Mouse (Mus musculus) cerebellum, postnatal 36 days (tissue): ENCODE measurements around the gene Wnt2b.

Experiments
- DNase-seq, 2 experiments: peaks; one replicate each; pipeline ENCODE4 v3.0.0; 2021 to 2022; ENCODE audit warnings: mixed read lengths in 2 of 2

The Wnt2b gene

DNA sequence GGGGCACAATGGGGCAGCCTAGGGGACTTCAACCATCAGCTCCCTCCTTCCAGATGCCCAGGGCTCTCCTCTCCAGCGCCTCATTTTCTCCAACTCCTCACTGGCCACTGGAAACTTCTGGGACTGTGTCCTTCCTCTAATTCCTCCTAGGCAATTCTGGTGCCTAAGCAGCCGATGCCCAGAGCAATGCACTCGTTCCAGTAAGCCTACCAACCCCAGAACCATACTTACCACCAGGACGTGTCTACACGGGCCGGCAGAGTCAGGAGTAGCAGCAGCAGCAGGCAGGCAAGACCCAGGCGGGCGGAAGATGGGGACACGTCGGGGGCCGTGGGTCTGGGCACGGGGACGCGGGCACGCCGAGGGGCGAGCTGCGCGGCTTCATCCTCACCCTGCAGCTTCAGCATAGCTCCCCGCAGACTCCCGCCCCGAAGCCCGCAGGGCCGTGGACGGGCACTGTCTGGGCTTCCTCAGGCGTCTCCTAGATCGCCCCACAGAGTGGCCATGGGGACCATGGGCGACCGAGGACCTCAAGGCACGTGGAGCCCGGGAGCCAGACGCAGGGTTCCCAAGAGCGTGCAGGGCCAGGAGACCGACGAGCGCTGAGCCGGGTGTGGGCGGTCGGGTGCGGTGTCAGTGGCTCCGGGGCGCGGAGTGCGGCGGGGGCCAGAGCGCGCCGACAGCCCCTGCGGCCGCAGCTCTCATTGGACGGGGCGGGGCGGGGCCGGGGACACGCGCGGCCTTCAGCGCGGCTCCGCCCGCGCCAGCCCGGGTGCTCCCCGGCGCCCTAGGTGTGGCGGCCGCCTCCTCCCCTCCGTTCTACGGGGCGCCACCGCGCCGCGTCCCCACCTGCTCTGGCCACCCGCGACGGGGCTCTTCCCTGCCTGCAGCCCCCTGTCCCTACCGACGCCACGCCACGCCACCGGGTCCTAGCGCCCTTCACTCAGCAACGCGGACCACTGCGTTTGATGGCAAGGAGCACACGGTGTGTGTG lies at the start of gene Wnt2b:
Gene Wnt2b, minus strand, starts transcription at position 856 of the 994 bp plus-strand sequence.
- DNase-seq, result no peak

DNA sequence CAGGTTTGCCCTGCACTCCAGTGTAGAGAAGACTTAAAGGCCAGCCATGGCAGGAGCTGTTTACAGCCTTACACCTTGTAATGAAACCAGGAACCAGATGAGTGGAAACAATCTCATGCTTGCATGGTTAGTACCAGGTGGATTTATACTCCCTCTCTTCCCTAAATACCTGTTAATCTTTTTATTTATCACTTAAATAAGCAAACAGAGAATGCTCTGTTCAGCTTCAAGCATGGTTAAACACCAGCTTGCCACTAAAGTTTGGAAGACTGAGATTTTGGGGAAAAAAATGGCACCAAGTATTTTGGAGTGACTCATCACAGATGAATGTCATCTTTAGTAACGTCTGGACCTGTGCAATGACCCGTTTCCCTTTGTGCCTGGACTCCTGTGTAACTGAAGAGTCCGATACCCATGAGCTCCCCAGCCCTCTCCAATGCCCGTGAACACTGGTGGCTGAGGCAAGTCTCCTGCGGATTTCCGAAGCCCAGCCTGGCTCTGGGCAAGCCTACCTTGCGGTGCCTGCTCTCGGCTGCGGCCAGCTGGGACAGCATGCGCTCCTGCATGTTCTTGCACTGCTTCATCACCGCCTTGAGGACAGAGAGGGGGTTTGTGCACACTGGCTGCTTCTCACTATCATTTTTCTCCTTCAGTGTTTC lies 49.1 kb upstream of the Wnt2b start:
- no peak for DNase-seq

DNA sequence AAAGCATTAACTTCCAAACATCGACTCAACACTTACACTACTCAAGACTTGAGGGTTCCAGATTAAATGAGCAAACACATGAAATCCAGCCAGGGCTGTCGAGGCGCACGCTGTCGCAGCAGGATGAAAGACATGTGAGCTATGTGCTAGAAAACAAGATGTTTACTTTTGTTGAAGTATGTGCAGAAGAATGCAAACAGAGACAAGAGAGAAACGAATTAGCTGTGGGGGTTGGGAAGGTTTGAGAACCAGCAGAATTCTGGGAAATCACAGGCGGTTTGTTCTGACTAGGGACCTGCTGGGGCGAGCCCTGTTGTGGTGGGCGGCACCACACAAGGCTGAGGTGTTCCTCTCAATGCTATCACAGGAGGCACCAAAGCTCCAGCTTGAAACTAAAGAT lies 46.3 kb upstream of the Wnt2b start:
- DNase-seq, result no peak

DNA sequence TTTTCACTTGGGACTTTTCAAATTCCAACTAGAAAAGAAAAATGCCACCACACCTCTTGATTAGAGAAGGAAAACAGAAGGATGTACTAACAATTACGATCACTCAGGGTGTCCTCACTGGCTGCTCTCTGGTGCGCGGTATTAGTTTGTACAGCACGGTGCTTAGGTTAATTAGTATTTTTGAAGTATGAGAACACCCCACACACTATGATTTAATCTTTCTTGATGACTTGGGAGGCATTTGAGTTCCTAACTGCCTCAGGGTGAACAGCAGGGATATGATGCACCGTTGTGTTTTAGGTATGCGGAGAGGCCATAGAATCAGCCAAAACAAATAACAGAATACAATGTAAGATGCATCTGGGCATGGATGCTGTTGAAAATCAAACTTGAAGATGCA lies 44.4 kb upstream of the Wnt2b start:
- no peak for DNase-seq

DNA sequence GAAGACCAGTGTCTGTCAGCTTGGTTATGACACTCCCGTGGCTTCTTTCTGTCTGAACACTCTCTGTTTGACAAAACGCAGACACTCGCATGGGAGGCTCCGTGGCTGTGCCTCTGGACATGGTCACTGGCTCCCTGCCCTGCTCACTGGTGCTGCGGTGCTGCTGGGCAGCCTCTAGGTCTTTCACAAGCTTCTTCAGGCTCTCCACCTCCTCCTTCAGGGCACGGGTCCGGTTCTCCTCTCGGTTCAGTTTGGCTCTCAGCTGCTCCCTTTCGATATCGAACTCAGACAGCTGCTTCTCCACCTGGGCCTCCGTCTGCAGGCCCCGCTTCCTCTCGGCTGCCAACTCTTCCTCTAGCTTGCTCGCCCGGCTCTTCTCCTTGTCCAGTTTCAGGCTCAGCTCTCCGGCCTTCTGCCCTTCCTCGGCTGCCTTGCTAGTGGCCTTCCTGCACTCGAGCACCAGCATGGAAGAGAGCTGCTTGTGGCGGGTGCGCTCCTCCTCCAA lies 43.9 kb upstream of the Wnt2b start:
- DNase-seq, result no peak

DNA sequence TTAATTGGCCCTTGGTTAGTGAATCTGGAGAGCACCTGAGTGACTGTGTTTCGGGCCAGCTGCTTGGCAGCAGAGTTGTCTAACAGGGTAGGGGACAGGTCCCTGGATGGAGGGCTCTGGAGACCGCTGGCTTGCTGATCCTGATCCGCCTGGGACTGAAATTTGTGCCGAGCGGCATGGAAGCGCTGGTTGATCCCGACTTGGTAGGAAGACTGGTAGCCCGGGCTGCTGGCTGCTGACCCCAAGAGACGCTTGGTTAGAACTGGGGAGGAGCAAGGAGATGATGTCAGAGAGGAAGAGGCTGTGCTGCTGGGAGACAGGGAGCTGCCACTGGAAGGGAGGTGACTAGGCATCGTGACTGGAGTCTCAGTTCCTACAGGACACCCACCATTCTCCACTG lies 43.3 kb upstream of the Wnt2b start:
- DNase-seq, result no peak

DNA sequence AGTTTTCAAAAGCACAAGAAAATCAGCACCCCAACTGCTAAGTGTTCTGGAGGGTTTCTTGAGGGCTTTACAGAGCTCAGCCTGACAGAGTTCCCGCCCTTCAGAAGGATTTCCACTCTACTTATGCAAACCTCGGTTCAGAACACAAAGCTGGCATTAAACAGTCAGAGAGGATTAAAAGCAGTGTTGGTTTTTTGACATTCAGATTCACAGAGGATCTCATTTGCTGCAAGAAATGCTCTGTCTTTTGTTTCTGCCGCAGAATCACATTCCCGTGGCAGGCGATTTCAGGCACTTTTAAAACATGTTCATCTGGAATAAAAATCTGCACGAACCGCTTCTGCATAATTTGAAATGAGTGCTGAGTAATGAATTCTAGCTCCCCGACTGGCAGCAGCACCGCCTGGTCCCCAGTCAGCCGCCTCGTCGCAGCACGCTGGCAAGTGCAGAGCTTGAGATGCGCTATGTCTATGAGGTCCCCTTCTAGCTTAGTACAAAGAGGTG lies 42.3 kb upstream of the Wnt2b start:
- no peak for DNase-seq

DNA sequence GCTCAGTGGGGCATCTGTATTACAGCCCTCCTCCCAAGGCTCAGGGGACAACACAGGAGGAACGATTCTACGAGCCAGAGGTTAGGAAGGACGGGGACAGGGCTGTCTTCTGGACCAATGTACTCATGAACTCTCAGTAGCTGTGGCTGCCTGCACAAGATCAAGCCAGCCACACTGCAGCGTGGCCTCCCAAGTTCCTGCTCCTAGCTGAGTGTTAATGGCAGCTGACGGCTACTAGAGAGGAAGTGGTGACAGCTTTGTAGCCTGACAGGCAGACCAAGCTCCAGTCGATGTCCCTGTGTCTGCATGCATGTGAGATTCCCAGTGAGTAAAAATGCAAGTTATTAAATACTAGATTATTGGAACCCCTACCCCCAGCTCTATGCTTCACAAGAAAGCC lies 39.7 kb upstream of the Wnt2b start:
- no peak for DNase-seq

DNA sequence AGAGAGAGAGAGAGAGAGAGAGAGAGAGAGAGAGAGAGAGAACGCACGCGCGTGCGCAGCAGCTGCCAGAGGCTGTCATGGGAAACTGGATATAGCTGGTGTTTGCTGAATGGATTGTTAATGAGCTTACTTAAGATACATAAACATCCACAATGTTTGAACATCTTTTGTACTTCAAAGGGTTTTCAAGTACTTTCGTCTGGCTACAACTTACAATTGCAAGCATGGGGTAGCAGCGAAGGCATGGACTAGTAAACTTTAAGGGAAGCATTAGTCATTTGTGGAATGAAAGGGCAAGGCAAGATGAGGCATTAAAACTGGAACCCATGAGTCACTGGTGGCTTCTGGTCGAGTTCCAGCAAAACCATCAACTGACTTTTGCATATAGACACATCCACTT lies 38.8 kb upstream of the Wnt2b start:
- no peak for DNase-seq

DNA sequence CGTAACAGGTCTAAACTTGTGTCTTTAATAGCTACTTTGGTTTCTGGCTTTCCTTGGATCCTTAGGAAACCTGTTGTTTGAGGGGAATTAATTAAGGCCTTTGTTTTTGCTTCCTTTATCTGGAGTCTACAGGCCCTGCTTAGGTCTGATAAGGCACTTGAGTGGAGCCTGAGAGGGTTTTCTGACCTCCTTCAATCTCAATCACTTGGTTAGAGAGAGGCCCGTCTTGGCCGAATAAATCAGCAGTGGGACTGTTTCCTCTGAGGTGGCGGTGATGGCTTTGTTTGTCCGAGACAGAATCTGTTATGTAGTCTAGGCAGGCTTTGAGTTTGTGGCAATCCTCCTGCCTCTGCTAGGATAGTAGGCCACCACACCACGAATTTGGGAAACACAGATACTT lies 35.8 kb upstream of the Wnt2b start:
- DNase-seq, result no peak

DNA sequence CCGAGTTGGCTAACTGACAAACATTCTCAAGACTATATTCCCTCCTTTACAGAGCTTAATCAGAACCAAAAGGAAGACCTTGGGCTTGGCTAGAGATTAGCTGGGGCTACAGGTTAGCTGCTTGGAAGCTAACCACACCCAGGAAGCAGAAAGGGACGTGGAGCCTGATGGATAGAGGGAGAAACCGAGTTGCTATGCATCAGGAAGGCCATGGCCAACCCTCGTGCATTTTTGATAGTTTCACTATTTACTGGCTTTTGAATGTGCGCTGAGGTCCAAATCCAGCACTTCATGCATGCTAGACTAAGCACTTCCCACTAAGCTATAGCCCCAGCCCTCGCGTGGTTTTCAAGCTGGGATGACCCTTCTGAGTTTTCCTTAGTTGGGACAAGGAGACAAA lies 34.0 kb upstream of the Wnt2b start:
- DNase-seq, result no peak

DNA sequence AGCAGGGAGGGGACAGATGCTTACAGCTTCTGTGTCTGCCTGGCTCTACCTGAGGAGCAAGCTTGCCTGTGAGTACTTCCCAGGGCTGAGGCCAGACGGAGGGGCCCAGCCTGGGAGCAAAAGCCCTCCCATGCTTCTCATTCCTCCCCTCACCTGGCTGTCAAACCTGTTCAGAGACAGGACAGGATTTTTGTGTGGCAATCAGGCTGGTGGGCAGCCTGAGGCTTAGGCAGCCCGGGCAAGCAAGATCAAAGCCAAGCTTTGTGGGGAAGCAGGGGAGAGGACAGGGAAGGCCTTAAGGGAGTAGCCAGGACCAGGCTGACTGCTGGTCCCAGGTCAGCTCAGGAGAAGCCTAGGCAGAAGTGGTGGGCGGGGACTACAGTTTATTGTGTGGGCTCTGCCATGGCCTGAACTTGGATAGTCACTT lies 32.7 kb upstream of the Wnt2b start:
- DNase-seq, result no peak

DNA sequence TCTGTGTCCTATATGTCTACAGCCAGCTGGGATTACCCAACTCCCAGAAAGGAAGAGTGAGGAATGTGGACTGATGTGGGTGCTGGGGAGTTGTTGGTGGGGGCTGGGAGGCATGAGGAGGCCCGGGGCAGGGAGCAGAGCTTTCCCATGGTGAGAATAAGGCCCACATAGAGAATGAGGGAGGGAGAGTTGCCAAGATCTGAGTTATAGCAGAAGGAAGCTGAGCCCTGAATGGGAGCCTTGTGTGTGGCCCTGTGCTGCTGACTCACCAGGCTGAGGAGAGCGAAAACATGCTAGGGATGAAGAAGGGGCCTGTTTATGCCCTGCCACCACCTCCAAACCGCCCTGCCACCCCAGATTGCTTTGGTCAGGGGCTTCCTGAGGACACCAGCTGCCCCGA lies 32.1 kb upstream of the Wnt2b start:
- no peak for DNase-seq

DNA sequence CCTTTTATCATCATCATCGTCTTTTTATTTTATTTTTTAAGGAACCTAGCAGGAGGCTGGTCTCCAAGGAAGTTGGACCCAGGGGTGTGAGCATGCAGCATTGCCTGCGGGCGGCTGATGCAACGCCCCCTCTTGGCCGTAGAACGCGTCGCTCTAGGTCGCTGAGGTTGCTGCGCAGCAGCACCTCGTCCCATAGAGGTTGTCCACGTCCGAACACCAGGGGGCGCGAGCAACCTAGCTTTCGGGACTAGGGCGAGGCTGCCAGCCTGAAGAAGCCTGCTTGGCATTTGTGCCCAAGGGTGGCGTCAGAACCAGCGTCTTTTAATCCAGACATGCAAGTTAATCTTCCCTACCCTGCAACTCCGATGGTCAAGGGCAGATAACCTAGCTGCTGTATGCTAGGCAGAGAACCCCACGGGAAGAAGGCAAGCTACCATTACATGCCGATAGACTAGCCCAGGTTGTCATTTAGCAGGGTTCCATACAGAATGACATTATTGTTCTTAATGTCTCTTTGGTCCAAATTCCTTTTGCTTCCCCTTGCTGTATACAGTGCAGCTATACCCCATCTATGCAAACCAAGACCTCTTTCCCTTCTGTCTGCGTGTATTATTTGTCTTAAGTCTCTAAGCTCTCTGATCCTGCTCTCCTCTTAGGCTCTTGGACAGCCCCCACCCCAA lies 31.1 kb upstream of the Wnt2b start:
- DNase-seq, result peak; percentile 90 to 92

DNA sequence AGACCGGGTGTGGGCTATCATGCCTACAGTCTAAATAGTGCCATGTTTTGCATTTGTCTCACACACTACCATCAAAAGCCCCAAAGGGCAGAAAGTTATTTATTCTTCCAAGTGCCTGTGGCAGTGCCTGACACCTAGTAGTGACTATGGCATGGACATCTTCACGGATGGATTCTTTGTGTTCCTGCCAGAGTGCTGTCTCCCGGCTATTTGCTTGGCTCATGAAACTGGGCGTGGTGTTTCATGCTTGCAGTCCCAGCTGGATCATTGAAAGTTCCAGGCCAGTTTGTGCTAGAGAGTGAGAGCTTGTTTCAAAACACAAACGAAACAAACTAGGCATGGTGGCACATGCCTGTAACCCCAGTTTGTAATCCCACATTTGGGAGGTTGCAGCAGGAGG lies 30.0 kb upstream of the Wnt2b start:
- DNase-seq, result no peak

DNA sequence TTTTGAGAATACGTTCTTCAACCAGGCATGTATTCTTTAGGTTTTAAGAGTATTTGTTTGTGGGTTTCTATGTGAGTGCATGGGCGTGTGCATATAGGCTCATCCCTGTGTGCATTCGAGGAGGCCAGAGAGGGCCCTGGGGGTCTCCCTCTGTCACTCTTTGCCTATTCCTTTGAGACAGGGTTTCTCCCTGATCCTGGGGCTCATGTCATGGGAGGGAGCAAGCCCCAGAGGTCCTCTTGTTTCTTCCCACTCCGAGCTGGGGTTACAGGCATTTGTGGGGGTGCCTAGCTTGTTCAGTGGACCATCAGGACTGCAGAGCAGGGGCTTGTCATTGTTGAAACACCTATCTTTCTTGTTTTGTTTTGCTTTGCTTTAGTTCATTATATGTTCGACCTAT lies 26.2 kb upstream of the Wnt2b start:
- DNase-seq, result no peak

DNA sequence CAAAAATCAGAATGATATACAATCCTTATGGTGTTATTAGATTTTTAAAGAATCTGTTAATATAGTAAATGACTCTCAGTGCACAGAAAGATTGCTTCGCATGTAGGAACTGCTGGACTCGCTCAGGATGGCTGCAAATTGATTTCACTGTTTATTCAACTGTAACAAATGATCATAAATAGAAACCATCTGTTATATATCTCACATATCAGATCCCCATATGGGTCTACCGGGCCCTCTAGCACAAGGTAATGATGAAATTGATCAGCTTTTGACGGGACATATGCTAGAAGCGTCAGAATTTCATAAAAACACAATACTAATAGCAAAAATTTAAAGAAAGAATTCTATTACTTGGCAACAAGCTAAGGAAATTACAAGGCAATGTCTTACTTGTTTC lies 18.0 kb upstream of the Wnt2b start:
- DNase-seq, result no peak

DNA sequence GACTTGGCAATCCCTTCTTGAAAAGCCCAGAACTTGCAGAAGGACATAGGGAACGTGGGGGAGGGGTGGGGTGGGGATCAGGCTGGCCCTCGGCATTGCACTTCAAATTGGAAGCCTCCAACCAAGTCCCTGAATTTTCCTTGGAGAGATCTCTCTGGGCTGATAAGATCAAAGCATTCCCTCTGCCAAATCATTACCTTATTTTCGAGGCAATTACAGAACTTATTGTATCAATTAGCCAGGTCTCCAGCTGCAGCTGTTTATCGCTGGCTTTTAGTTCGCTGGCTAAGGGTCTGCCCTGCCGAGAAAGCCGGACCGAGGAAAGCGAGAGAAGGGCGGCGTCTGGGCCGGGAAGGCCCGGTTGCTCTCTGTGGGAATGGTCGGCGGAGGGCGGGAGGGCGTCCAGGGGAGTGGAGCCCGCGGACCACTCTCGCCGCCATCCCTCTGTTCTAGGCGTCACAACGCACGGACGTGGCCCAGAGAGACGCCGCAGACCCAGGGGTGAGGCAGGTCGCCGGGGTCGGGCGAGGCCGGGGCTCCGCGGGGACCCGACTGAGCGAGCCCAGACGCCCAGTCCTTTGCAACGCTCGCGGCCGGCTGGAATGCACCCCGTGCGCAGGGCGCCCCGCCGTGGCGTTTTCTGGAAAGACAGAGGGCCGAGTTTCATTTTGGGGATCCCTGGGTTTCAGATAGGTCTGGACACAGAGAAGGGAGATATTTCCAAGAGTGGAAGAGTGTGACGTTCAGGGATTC lies 6.0 kb upstream of the Wnt2b start:
- DNase-seq, result peak; percentile 73 to 74

DNA sequence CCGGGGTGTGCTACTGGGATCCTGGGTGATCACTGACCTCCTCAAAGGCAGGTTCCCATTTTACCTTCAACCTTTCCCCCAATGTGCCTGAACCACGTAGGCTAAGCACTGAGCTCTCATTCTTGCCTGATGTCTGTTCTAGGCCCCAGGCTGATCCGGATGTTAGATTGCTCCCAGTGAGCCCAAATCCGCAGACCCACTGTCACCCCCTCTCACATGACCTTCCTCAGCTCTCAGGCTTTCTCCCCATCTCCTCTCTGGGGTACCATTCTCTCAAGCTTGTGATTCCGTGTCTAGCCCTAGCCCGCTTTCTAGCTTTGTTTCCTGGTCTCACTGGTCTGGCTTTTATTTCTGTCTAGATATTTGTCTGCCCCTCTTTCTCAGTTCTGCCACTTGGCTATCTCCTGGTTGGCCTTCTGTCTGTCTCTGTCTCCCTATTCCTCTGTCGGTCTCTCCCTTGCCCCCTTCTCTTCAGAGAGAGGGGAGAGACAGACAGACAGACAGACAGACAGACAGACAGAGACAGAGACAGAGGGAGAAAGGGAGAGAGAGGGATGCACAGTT lies 4.4 kb upstream of the Wnt2b start:
- DNase-seq, result no peak

DNA sequence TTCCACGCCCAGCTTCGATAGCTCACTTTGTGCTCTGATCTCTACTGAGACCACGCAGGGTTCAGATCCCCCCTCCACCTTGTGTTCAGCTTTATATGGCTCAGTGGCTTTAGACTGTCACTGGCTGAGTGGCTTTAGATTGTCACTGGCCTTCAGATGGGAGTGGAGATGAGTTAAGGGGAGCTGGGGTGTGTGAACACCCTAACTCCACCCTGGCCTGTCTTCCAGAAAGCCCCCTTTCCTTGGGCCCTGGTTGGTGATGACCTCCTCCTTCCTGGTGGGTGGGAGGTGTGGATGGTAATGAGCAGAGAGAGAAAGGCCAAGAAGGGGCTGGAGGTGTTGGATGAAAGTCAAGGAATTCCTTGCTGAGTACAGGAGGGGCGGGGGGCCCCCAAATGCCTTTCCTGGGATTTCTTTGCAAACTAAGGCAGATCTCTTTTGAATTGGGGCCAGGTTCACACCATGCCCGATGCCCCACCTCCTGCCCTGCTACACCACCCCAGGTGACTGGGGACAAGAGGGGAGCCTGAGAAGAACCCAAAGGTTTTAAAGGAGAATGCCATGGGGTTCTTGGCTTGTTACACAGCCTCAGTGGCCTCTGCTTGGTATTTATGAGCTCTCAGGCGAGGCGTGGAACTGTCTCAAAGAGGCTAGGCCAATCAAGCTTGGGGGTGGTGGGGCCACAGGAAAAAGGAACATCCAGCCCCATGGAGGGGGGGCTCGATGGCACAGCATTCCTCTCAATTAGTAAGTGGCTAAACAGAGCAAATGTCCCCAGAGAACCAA lies 3.5 kb upstream of the Wnt2b start:
- no peak for DNase-seq
